Mouse (Mus musculus): ENCODE results near the gene Pds5a. TPM values are rescaled to one million over a fixed set of nuclear protein-coding genes. Genes with fewer than 3 reads are reported as not detected.
"Not testable (repeated sequence)": the region's sequence is repeated elsewhere in the genome, so short reads cannot be mapped to it uniquely, and the experiment has no call there.

Gene Pds5a
- total RNA-seq, 2 experiments from 2014 or later, result 40.6 to 42.9 TPM

- intact Hi-C loops (cut with DNase I; ENCODE audit: low total_unique reads), result loop anchor here (5.0 to 10.0 kb wide), 2 partner anchors 162 to 294 kb away; partner anchors contain the start of genes Smim14 and Ube2k
- DNase-seq, result no peak
These were observed 1.1 kb upstream of the Pds5a start for GRCm38 (mm10) chr5:65699146-65699545.

- intact Hi-C loops (cut with DNase I; ENCODE audit: low total_unique reads), result loop anchor here (5.0 to 10.0 kb wide), 2 partner anchors 161 to 294 kb away; partner anchors contain the start of genes Smim14 and Ube2k
- DNase-seq, result no peak
These were observed 675 bp upstream of the Pds5a start for GRCm38 (mm10) chr5:65698759-65699136.

- intact Hi-C loops (cut with DNase I; ENCODE audit: low total_unique reads), result loop anchor here (5.0 to 10.0 kb wide), 2 partner anchors 160 to 293 kb away; partner anchors contain the start of genes Smim14 and Ube2k
- DNase-seq, result no peak
These were observed 612 bp downstream of the Pds5a start for GRCm38 (mm10) chr5:65697486-65697835.

- intact Hi-C loops (cut with DNase I; ENCODE audit: low total_unique reads), result loop anchor here (5.0 to 10.0 kb wide), 2 partner anchors 160 to 292 kb away; partner anchors contain the start of genes Smim14 and Ube2k
- DNase-seq, result peak; percentile 67
These were observed 1.1 kb downstream of the Pds5a start for GRCm38 (mm10) chr5:65696821-65697485.

GRCm38 (mm10) chr5:65694076-65694475 is 4.0 kb downstream of the Pds5a start:
- intact Hi-C loops (cut with DNase I; ENCODE audit: low total_unique reads), result loop anchor here (10.0 kb wide), 1 partner anchor 289 kb away; no protein-coding TSS in a partner anchor
- not testable (repeated sequence) for DNase-seq

- intact Hi-C loops (cut with DNase I; ENCODE audit: low total_unique reads), result loop anchor here (10.0 kb wide), 1 partner anchor 288 kb away; no protein-coding TSS in a partner anchor
- DNase-seq, result no peak
These were observed 5.1 kb downstream of the Pds5a start for GRCm38 (mm10) chr5:65693018-65693417.

GRCm38 (mm10) chr5:65688806-65689205 is 9.3 kb downstream of the Pds5a start:
- intact Hi-C loops (cut with DNase I; ENCODE audit: low total_unique reads), result no loop called here
- no peak for DNase-seq

GRCm38 (mm10) chr5:65686806-65687205 is 11.3 kb downstream of the Pds5a start:
- DNase-seq, result no peak
- intact Hi-C loops (cut with DNase I; ENCODE audit: low total_unique reads), result no loop called here

GRCm38 (mm10) chr5:65678826-65679225 is 19.2 kb downstream of the Pds5a start:
- DNase-seq, result peak; percentile 16
- intact Hi-C loops (cut with DNase I; ENCODE audit: low total_unique reads), result no loop called here

GRCm38 (mm10) chr5:65672162-65672561 is 25.9 kb downstream of the Pds5a start:
- DNase-seq, result no peak
- intact Hi-C loops (cut with DNase I; ENCODE audit: low total_unique reads), result no loop called here

GRCm38 (mm10) chr5:65667644-65668043 is 30.4 kb downstream of the Pds5a start:
- intact Hi-C loops (cut with DNase I; ENCODE audit: low total_unique reads), result no loop called here
- DNase-seq, result no peak

GRCm38 (mm10) chr5:65665370-65665769 is 32.7 kb downstream of the Pds5a start:
- DNase-seq, result no peak
- intact Hi-C loops (cut with DNase I; ENCODE audit: low total_unique reads), result no loop called here

- no peak for DNase-seq
- intact Hi-C loops (cut with DNase I; ENCODE audit: low total_unique reads), result no loop called here
These were observed 36.1 kb downstream of the Pds5a start for GRCm38 (mm10) chr5:65661958-65662357.

GRCm38 (mm10) chr5:65653786-65654185 is 44.3 kb downstream of the Pds5a start:
- no peak for DNase-seq

GRCm38 (mm10) chr5:65638896-65639295 is 59.2 kb downstream of the Pds5a start:
- intact Hi-C loops (cut with DNase I; ENCODE audit: low total_unique reads), result no loop called here
- no peak for DNase-seq

More at GRCm38 (mm10) chr5:65653786-65654185, 44.3 kb downstream of the Pds5a start:
- intact Hi-C loops (cut with DNase I; ENCODE audit: low total_unique reads), result no loop called here

- intact Hi-C loops (cut with DNase I; ENCODE audit: low total_unique reads), result loop anchor here (10.0 kb wide), 1 partner anchor 90 kb away; the partner anchor contains the start of genes Smim14 and Ube2k
- DNase-seq, result no peak
These were observed 73.7 kb downstream of the Pds5a start for GRCm38 (mm10) chr5:65624340-65624739.

GRCm38 (mm10) chr5:65613152-65613924 is 84.7 kb downstream of the Pds5a start:
- intact Hi-C loops (cut with DNase I; ENCODE audit: low total_unique reads), result no loop called here
- no peak for DNase-seq

GRCm38 (mm10) chr5:65610541-65610940 is 87.5 kb downstream of the Pds5a start:
- intact Hi-C loops (cut with DNase I; ENCODE audit: low total_unique reads), result no loop called here

GRCm38 (mm10) chr5:65609769-65610168 is 88.3 kb downstream of the Pds5a start:
- intact Hi-C loops (cut with DNase I; ENCODE audit: low total_unique reads), result no loop called here
- no peak for DNase-seq

More at GRCm38 (mm10) chr5:65610541-65610940, 87.5 kb downstream of the Pds5a start:
- DNase-seq, result no peak

GRCm38 (mm10) chr5:65606820-65607219 is 91.3 kb downstream of the Pds5a start:
- intact Hi-C loops (cut with DNase I; ENCODE audit: low total_unique reads), result no loop called here
- no peak for DNase-seq
